Mouse (Mus musculus): ENCODE measurements at regions not wholly inside any gene's neighbourhood (a gene's known extent, or its start where the extent isn't known, plus 50 kb on each side); places are given as distances from the start of the nearest gene placed in this dataset.
"Not testable (repeated sequence)": the region's sequence is repeated elsewhere in the genome, so short reads cannot be mapped to it uniquely, and the experiment has no call there.

DNA sequence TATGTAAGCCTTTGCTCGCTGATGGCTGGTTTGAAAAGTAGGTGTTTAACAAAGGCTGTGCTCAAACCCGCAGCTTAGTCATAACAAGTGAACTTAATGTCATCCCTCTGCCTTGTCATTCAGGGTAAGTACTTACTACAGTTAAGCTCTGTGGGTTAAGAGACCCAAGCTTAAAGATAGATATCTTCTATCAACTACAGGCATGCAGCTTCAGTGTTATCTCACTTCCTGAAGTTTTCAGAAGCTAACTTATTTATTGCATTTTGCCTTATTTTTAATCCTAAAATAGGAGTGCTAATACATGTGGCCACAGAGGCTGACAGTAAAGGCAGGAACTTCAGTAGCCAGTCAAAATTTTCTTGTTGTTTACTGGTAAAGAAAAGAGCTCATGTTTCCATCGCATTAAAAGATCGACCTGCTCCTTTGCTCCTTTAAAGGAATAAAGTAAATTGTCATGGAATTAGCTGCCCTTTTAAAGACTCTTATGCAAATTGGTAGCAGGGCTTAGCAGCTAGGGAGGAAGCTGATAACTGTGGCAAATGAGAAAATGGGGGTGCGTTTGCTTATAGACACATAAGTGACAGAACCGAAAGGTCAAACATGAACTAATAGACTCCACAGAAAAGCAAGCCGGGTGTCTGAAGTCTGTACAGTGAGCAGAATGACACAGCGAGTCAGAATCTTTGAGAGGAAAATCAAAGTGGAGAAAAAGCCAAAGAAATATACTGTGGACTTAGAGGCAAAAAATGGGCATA is 55.9 kb upstream of the Inpp4b start:
- no peaks in the 10 kb centered on the region for H3K36me3 ChIP-seq (replicated peaks)
- no peaks in the 10 kb centered on the region for H3K4me1 ChIP-seq
- no peaks in the 10 kb centered on the region for H3K27me3 ChIP-seq
- 71% methylated on average over 8 of the region's 8 CpGs for whole genome bisulfite sequencing
- no peaks in the 10 kb centered on the region for H3K9me3 ChIP-seq
- H3K4me3 ChIP-seq (replicated peaks) = no peak overlapping the region
- H3K4me2 ChIP-seq = no peak overlapping the region
- H3K27ac ChIP-seq = no peak overlapping the region
- no peak for ATAC-seq (ENCODE audit: low FRiP score)
- no peak overlapping the region for H3K9ac ChIP-seq

DNA sequence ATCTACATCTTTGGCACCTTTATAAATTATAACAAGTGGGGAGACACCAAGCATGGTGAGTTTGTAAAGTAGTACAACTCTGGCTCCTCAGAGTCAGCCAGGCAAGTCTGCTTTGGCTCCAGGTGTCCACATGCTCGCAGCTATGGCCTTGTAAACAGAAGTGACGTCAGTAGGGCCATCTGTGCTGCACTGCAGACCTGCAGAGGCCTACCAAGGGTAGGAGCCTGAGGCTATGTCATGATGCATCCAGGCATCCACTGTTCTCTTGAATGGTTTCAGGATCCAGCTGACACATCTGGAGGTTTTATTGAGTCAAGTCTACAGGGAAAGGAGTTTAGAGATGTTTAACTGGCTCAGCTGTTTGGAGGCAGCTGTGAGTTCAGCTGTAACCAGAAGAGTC is 82.3 kb upstream of the Inpp4b start:
- no peak for ATAC-seq (ENCODE audit: low FRiP score)
- Histone ChIP-seq H3K27ac (no peak overlapping the region), H3K4me1 (no peaks in the 10 kb centered on the region)

DNA sequence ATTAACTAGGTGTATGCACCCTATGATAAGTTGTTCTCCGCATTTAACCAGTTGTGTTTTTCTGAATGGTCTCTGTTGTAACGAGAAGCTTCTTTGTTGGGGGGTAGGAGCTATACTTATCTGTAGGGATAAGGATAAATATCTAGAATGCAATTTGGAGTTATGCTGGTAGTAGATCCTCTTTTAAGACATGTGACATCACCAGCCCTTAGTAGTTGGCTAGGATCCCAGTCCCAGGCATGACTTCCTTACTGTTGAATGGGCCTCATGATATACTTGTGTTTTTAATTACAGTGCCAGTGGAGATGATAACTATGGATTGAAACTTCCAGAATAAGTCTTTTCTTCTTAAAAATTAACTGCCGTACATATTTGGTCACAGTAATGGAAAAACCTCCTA is 118.5 kb upstream of the Inpp4b start:
- H3K36me3 ChIP-seq (replicated peaks) = no peaks in the 10 kb centered on the region
- no peak overlapping the region for H3K4me3 ChIP-seq (replicated peaks)
- no peak overlapping the region for H3K9ac ChIP-seq
- no peak for ATAC-seq (ENCODE audit: low FRiP score)
- WGBS = 87% methylated on average over 3 of the region's 3 CpGs
- H3K4me2 ChIP-seq = no peak overlapping the region
- H3K4me1 ChIP-seq = no peaks in the 10 kb centered on the region
- H3K27ac ChIP-seq = no peak overlapping the region
- no peaks in the 10 kb centered on the region for H3K27me3 ChIP-seq
- H3K9me3 ChIP-seq = no peaks in the 10 kb centered on the region

More for the DNA sequence above, 82.3 kb upstream of the Inpp4b start:
- WGBS = 81% methylated on average over 2 of the region's 2 CpGs
- no peak overlapping the region for H3K4me2 ChIP-seq
- H3K4me3 ChIP-seq (replicated peaks) = no peak overlapping the region
- no peaks in the 10 kb centered on the region for H3K9me3 ChIP-seq
- no peak overlapping the region for H3K9ac ChIP-seq
- no peaks in the 10 kb centered on the region for H3K36me3 ChIP-seq (replicated peaks)
- no peaks in the 10 kb centered on the region for H3K27me3 ChIP-seq

DNA sequence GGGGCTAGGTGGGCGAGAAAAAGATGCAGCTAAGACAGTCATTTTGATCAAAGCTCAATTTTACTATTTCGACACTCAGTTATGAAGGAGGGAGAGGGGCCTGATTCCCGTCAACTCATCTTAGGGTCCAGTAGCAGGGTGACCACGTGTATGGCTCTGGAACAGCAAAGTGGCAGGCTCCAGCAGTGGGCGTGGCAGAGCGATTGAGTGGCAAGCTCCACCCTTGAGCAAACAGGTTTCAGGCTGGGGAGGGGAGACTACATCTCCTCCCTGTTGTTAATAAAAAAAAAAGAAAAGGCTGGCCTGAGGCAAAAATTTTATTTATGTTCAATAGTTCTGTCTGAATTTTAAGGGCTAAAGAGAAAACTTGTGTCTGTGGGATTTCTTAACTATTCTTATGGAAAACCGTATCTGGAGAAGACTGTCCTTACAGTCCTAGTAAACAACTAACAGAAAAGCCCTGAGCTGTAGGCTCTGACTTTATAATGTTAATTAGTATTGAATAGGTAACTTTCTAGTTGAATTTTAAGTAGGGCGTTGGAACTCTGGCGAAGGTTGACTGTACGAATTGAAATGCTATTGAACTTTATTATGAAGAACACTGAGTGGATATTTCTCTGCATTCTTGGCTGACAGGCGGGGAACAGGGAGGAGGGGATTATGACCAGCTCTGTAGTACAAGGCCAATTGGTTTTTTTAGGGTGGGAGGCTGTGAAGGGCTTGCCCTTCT is 155.1 kb upstream of the Inpp4b start:
- H3K9ac ChIP-seq; H3K4me3 ChIP-seq (replicated peaks); H3K27me3 ChIP-seq; ATAC-seq (ENCODE audit: low FRiP score); H3K27ac ChIP-seq; H3K9me3 ChIP-seq; H3K4me1 ChIP-seq; H3K36me3 ChIP-seq (replicated peaks); H3K4me2 ChIP-seq: not testable (repeated sequence)
- WGBS = 70% methylated on average over 11 of the region's 11 CpGs

DNA sequence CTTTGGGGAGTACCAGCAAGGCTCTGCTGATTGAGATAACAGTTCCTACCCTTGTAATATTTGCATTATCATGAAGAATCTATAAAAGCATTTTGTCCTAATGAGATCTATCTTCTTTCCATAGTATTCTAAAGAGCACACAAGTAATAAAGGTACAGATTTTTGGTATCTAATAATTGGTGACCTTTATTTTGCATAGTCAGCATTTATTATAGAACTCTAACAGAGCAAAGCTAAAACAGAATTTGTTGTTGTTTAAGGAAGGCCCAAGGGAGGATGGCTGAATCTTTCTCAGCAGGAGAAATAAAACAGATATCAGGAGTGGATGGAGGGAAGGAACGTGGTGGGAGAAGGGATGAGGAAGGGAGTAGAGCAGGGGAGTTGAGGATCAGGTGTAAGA is 160.8 kb upstream of the Usp38 start:
- Histone ChIP-seq H3K27me3 (no peaks in the 10 kb centered on the region), H3K4me1 (no peaks in the 10 kb centered on the region), H3K9ac (no peak overlapping the region), H3K9me3 (no peaks in the 10 kb centered on the region), H3K4me3 (replicated peaks) (no peak overlapping the region), H3K4me2 (no peak overlapping the region), H3K27ac (no peak overlapping the region), H3K36me3 (replicated peaks) (no peaks in the 10 kb centered on the region)
- 86% methylated on average over 1 of the region's 1 CpGs for WGBS
- no peak for ATAC-seq (ENCODE audit: low FRiP score)

DNA sequence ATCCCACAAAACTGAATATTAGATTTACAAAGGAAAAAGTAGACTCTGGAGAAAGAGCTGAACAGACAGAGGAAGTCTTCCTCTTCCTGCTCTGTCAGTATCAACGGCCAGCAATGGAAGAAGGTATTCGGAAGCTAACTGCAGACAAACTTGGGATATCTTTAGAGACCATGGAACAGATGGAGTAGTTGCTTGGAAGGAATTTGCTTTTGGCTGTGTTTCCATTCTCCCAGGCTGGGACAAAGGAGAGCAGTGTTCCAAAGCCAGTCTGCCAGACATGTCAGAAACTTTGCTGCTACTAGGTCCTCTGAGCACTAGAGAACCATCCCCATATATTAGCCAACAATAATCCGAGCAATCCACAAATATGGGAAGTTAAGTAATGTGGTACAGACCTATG is 132.5 kb upstream of the Usp38 start:
- Histone ChIP-seq H3K4me3 (replicated peaks) (no peak overlapping the region), H3K4me2 (no peak overlapping the region), H3K27ac (no peak overlapping the region), H3K9me3 (no peaks in the 10 kb centered on the region), H3K36me3 (replicated peaks) (no peaks in the 10 kb centered on the region), H3K9ac (no peak overlapping the region), H3K4me1 (no peaks in the 10 kb centered on the region), H3K27me3 (no peaks in the 10 kb centered on the region)
- 94% methylated on average over 3 of the region's 3 CpGs for WGBS
- ATAC-seq (ENCODE audit: low FRiP score) = no peak

DNA sequence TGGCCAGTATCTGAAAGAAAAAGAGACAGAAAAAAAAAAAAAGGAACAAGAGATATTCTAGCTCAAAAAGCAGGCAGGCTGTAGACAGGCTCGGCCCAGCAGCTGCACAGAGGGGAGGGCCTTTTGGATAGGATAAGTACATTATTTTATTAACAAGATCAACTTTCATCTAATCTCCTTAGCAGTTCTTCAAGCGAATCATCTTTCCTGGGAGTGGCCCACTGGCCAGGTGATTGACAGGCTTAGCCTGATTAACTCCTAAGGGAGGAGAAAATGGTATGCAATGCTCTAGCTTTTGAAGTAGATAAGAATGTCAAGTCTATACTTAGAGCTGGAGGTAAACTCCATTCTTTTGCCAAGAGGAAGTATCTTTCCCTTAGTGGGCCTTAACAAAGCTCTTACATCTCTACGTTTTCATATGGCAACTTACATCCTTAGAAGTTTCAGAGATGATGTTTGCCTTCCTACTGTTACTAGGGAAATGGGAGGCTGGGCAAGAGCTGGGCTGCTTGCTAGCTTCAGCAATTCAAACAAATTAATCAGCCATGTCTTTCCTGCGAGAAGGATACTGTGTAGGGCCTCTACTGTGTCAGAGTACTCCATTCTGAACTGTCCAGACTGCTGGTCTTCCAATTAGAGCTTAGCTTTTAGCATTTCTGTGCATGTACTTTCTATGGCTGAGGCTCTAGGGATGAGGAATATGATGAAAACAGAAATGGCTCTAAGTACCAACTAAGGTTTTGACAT is 92.2 kb upstream of the Usp38 start:
- Histone ChIP-seq H3K9me3 (no peaks in the 10 kb centered on the region), H3K4me2 (no peak overlapping the region), H3K27me3 (no peaks in the 10 kb centered on the region), H3K27ac (no peak overlapping the region), H3K9ac (no peak overlapping the region), H3K4me1 (no peaks in the 10 kb centered on the region), H3K4me3 (replicated peaks) (no peak overlapping the region), H3K36me3 (replicated peaks) (no peaks in the 10 kb centered on the region)
- WGBS = 66% methylated on average over 4 of the region's 4 CpGs
- ATAC-seq (ENCODE audit: low FRiP score) = no peak

DNA sequence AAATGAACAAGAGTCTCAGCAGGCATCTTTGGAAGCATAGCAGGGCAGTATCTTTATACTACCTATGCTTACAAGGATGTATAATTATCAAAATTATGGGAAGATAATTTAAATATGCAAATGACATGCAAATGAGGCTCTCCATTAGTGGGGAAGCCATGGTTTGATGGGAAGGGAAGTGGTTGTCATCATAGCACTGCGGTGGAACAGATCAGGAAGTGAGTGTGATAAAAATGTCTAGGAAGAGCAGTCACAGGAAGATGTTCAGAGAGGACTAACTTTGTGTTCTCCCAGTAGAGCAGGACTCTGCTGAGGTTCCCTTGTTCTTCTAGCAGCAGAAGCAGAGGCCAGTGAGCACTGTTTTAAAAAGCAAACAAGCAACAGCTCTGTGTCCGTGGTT is 84.2 kb upstream of the Usp38 start:
- H3K27me3 ChIP-seq = no peaks in the 10 kb centered on the region
- H3K4me2 ChIP-seq = no peak overlapping the region
- ATAC-seq (ENCODE audit: low FRiP score) = no peak
- H3K27ac ChIP-seq = no peak overlapping the region
- no peak overlapping the region for H3K4me3 ChIP-seq (replicated peaks)
- H3K9ac ChIP-seq = no peak overlapping the region
- H3K4me1 ChIP-seq = no peaks in the 10 kb centered on the region
- H3K36me3 ChIP-seq (replicated peaks) = no peaks in the 10 kb centered on the region
- H3K9me3 ChIP-seq = no peaks in the 10 kb centered on the region
- 89% methylated on average over 2 of the region's 2 CpGs for WGBS

DNA sequence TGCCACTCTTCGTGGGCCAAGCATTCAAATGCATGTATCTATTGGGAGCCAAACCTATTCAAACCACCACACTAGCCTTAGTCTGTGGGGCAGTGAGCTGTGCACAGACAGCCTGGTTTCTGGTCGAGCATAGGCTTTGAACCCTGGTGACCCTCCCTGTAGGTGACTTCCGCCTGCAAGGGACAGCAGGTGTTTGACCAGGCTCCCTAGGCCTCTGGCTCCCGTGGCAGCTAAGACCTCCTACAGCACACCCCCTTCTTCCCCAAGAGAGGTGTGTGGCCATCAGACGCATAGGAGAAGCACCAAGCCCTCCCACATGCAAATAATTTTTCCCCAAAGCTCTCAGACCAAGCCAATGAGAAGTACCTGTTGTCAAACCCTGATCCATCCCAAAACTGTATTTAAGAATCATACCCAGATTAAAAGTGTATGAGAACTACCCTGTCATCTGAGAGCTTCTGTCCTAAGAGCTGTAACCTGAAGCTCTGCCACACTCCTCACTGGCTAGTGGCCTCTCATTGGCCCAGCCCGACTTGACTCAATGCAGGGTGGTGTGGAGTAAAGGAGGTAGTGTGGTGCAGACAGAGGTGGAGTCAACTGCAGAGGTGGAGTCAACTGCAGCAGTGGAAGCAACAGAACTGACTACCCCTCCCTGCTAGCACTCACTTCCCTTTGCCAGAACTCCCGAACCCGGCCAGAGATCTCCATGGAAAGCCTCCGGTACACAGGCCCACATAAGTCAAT is 82.5 kb upstream of the Usp38 start:
- H3K4me2 ChIP-seq = no peak overlapping the region
- H3K9ac ChIP-seq = no peak overlapping the region
- H3K27ac ChIP-seq = no peak overlapping the region
- no peaks in the 10 kb centered on the region for H3K4me1 ChIP-seq
- no peaks in the 10 kb centered on the region for H3K36me3 ChIP-seq (replicated peaks)
- 57% methylated on average over 9 of the region's 9 CpGs for WGBS
- ATAC-seq (ENCODE audit: low FRiP score) = no peak
- no peak overlapping the region for H3K4me3 ChIP-seq (replicated peaks)
- no peaks in the 10 kb centered on the region for H3K9me3 ChIP-seq
- H3K27me3 ChIP-seq = no peaks in the 10 kb centered on the region

DNA sequence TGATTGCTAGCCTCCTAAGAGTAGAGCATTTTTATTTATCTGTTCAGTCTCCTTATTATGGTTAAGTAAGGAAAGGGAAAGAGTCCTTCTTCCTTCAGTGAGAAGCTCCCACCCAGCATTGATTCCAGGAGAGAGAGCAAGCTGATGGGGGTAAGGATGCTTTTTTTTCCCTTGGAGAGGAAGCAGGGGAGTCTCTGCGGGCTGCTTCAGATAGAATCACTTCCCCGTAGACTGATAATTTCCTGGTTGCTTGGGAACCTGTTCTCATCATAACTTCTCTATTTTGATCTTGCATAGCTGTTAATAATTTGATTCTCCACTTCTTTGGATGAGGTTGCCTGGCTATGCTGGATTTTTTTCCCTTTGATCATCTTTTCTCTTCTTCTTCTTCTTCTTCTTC is 80.5 kb upstream of the Usp38 start:
- no peak overlapping the region for H3K4me3 ChIP-seq (replicated peaks)
- H3K9ac ChIP-seq = no peak overlapping the region
- no peaks in the 10 kb centered on the region for H3K9me3 ChIP-seq
- no peaks in the 10 kb centered on the region for H3K27me3 ChIP-seq
- ATAC-seq (ENCODE audit: low FRiP score) = no peak
- H3K4me2 ChIP-seq = no peak overlapping the region
- no peaks in the 10 kb centered on the region for H3K36me3 ChIP-seq (replicated peaks)
- WGBS = 84% methylated on average over 2 of the region's 2 CpGs
- H3K27ac ChIP-seq = no peak overlapping the region
- H3K4me1 ChIP-seq = no peaks in the 10 kb centered on the region

DNA sequence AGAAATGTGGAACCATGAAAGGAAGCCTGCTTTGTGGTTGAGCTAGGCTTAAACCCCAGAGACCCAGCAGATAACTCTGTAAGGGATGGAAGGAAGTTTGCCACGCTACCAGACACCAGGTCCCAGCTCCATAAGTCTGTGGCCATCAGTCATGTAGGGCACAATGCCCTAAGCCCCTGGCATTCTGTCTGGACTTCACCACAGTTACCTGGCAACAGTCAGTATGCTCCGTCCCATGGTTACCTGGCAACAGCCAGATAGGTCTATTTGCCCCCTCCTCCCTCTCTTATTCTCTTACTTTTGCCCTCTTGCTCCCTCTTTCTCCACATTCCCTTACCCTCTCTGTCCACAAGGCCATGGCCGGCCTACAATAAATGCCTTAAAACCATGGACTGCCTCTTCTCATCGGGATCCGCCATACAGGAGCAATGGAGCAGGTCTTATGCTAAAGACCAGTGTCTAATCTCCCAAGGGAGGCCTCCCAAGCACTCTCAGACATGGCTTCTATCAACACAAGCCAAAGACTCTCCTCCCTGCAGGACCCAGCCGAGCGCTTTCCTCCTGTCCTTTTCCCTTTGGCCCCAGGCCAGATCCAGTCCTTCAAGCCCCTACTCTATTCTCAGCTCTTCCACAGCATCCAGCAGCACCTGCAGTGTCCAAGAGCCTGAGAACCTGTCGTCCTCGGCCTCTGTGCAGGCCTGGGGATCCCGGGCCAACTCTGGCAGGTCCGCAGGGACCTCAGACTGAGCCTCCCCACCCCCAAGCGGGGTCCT is 66.3 kb upstream of the Usp38 start:
- no peak overlapping the region for H3K4me2 ChIP-seq
- no peaks in the 10 kb centered on the region for H3K36me3 ChIP-seq (replicated peaks)
- no peak overlapping the region for H3K9ac ChIP-seq
- 80% methylated on average over 12 of the region's 12 CpGs for WGBS
- H3K9me3 ChIP-seq = no peaks in the 10 kb centered on the region
- ATAC-seq (ENCODE audit: low FRiP score) = 0 out of 2 replicates have a peak, but pooled peaks have one; percentile 17
- no peaks in the 10 kb centered on the region for H3K27me3 ChIP-seq
- H3K4me1 ChIP-seq = no peaks in the 10 kb centered on the region
- no peak overlapping the region for H3K4me3 ChIP-seq (replicated peaks)
- H3K27ac ChIP-seq = no peak overlapping the region
